Mouse (Mus musculus) brain, adult 2 months (tissue): ENCODE results near the gene Rnf182.
A peak's percentile ranks its signal among the peaks of the same experiment; 100 is the strongest.

Experiments
- DNase-seq: peaks from one replicate; pipeline ENCODE4 v3.0.0; 2011; ENCODE audit warnings: low read depth, low spot score

Rnf182 gene

GRCm38 (mm10) chr13:43612040-43612439 is 3.5 kb upstream of the Rnf182 start:
- no peak for DNase-seq

GRCm38 (mm10) chr13:43614667-43615066 is 843 bp upstream of the Rnf182 start:
- no peak for DNase-seq

GRCm38 (mm10) chr13:43615194-43615576 is 325 bp upstream of the Rnf182 start:
- DNase-seq: no peak

- DNase-seq: peak; percentile 81
Measured at GRCm38 (mm10) chr13:43616551-43616950, 1.0 kb downstream of the Rnf182 start.

GRCm38 (mm10) chr13:43619550-43620175 is 4.2 kb downstream of the Rnf182 start:
- no peak for DNase-seq

- no peak for DNase-seq
Measured at GRCm38 (mm10) chr13:43627922-43628321, 12.4 kb downstream of the Rnf182 start.

- peak; percentile 97 for DNase-seq
Measured at GRCm38 (mm10) chr13:43629785-43630184, 14.3 kb downstream of the Rnf182 start.

GRCm38 (mm10) chr13:43631266-43631665 is 15.8 kb downstream of the Rnf182 start:
- DNase-seq: peak; percentile 73

- DNase-seq: no peak
Measured at GRCm38 (mm10) chr13:43633024-43633423, 17.5 kb downstream of the Rnf182 start.

GRCm38 (mm10) chr13:43637720-43638119 is 22.2 kb downstream of the Rnf182 start:
- peak; percentile 88 for DNase-seq

GRCm38 (mm10) chr13:43644991-43645390 is 29.5 kb downstream of the Rnf182 start:
- peak; percentile 85 for DNase-seq

- peak; percentile 53 for DNase-seq
Measured at GRCm38 (mm10) chr13:43648556-43648955, 33.0 kb downstream of the Rnf182 start.

GRCm38 (mm10) chr13:43651277-43651676 is 35.8 kb downstream of the Rnf182 start:
- peak; percentile 41 for DNase-seq

- DNase-seq: no peak
Measured at GRCm38 (mm10) chr13:43654091-43654490, 38.6 kb downstream of the Rnf182 start.

- DNase-seq: peak; percentile 39
Measured at GRCm38 (mm10) chr13:43663225-43663624, 47.7 kb downstream of the Rnf182 start.

- DNase-seq: peak; percentile 51
Measured at GRCm38 (mm10) chr13:43666130-43666529, 50.6 kb downstream of the Rnf182 start.

- DNase-seq: no peak
Measured at GRCm38 (mm10) chr13:43666920-43667319, 51.4 kb downstream of the Rnf182 start.

GRCm38 (mm10) chr13:43677159-43677882 is 61.8 kb downstream of the Rnf182 start:
- peak; percentile 47 for DNase-seq

- no peak for DNase-seq
Measured at GRCm38 (mm10) chr13:43677883-43678244, 62.4 kb downstream of the Rnf182 start.

GRCm38 (mm10) chr13:43684499-43684994 is 69.0 kb downstream of the Rnf182 start:
- peak; percentile 96 for DNase-seq

GRCm38 (mm10) chr13:43688065-43688464 is 72.6 kb downstream of the Rnf182 start:
- no peak for DNase-seq

- DNase-seq: no peak
Measured at GRCm38 (mm10) chr13:43691755-43692154, 76.2 kb downstream of the Rnf182 start.

- DNase-seq: no peak
Measured at GRCm38 (mm10) chr13:43695521-43695920, 80.0 kb downstream of the Rnf182 start.
